Comparison of ENCODE assay signal across 8 mouse cellular contexts in genomic region chr6:122765298-122765956, GRCm38 (mm10). TPM values are rescaled to one million over a fixed set of nuclear protein-coding genes. Genes with fewer than 3 reads are reported as not detected.
DNase-seq lines count a peak whose midpoint lies in the region; ATAC-seq and TF ChIP-seq lines count a peak whose summit lies in the region.

No protein-coding gene starts in this region.

- H3K4me3 ChIP-seq in gastrocnemius, adult 2 months, result peak overlapping the region; percentile 71
- peak overlapping the region; percentile 78 for H3K4me3 ChIP-seq in E14TG2a.4 (replicated peaks; ENCODE audit: low read length)
- H3K4me3 ChIP-seq in forebrain, embryonic 13.5 days, result peak overlapping the region; percentile 52
- peak overlapping the region; percentile 67 for H3K4me3 ChIP-seq in liver, embryonic 13.5 days (replicated peaks)

- H3K4me1 ChIP-seq in E14TG2a.4 (replicated peaks; ENCODE audit: low read depth, low read length), result peaks cover 79% of the 10 kb centered on the region
- H3K4me1 ChIP-seq in forebrain, embryonic 13.5 days, result peaks cover 25% of the 10 kb centered on the region
- H3K4me1 ChIP-seq in liver, embryonic 13.5 days (replicated peaks), result peaks cover 61% of the 10 kb centered on the region

- H3K9me3 ChIP-seq in E14TG2a.4 (ENCODE audit: low read length), result no peaks in the 10 kb centered on the region
- no peaks in the 10 kb centered on the region for H3K9me3 ChIP-seq in forebrain, embryonic 13.5 days (replicated peaks)
- no peaks in the 10 kb centered on the region for H3K9me3 ChIP-seq in liver, embryonic 13.5 days (replicated peaks)

- intact Hi-C loops in gastrocnemius, adult 2 months (cut with DNase I), result no loop called here

- H3K36me3 ChIP-seq in E14TG2a.4 (ENCODE audit: insufficient read depth, low read length), result no peaks in the 10 kb centered on the region
- no peaks in the 10 kb centered on the region for H3K36me3 ChIP-seq in forebrain, embryonic 13.5 days (ENCODE audit: poor library complexity, severe bottlenecking)
- no peaks in the 10 kb centered on the region for H3K36me3 ChIP-seq in liver, embryonic 13.5 days

- H3K27me3 ChIP-seq in E14TG2a.4 (ENCODE audit: insufficient read depth, low read length), result no peaks in the 10 kb centered on the region
- peaks cover 10% of the 10 kb centered on the region; the same call in 1 of the 2 replicates for H3K27me3 ChIP-seq in forebrain, embryonic 13.5 days
- no peaks in the 10 kb centered on the region for H3K27me3 ChIP-seq in liver, embryonic 13.5 days

- no peak overlapping the region for H3K27ac ChIP-seq in gastrocnemius, adult 2 months
- H3K27ac ChIP-seq in forebrain, embryonic 13.5 days, result peak overlapping the region; percentile 78
- peak overlapping the region; percentile 89 for H3K27ac ChIP-seq in liver, embryonic 13.5 days

- H3K4me2 ChIP-seq in forebrain, embryonic 13.5 days, result peak overlapping the region; percentile 76
- peak overlapping the region; percentile 96 for H3K4me2 ChIP-seq in liver, embryonic 13.5 days

- 4% methylated on average over 9 of the region's 9 CpGs for WGBS in forebrain, embryonic 13.5 days
- 20% methylated on average over 9 of the region's 9 CpGs for WGBS in liver, embryonic 13.5 days (ENCODE audit: insufficient replicate concordance)

- H3K9ac ChIP-seq in forebrain, embryonic 13.5 days, result peak overlapping the region; percentile 70
- H3K9ac ChIP-seq in liver, embryonic 13.5 days, result peak overlapping the region; percentile 75

- no peak for TF ChIP-seq CTCF in gastrocnemius, adult 2 months (IDR thresholded peaks at IDR 0.05)
- no peak for TF ChIP-seq CTCF in E14TG2a.4 (conservative IDR thresholded peaks at IDR 0.05; ENCODE audit: low read length)

- ATAC-seq in forebrain, embryonic 13.5 days, result no peak
- no peak for ATAC-seq in liver, embryonic 13.5 days (ENCODE audit: low read depth)
- no peak for ATAC-seq in megakaryocyte progenitor cell, adult 5-6 weeks (replicated peaks; ENCODE audit: poor library complexity)

- no peak for DNase-seq in gastrocnemius, adult 2 months
- DNase-seq in gastrocnemius, adult 18-20 months (ENCODE audit: low spot score), result no peak
- no peak for DNase-seq in liver, embryonic 13.5 days
- no peak for DNase-seq in retina, embryonic 14.5 days (ENCODE audit: low spot score)
- DNase-seq in cerebellum, postnatal 25 days, result no peak

RNA-seq across cellular contexts. Expression of gene Slc2a3, which starts 36.0 kb away (rescaled TPM):
- 1 to 10 TPM; 1.7 to 7.6 TPM for total RNA-seq in gastrocnemius, adult 2 months (2021)
- total RNA-seq in gastrocnemius, adult 18-20 months (2021), result 1 to 10 TPM; 5.0 to 7.1 TPM
- polyA plus RNA-seq in forebrain, embryonic 13.5 days (2015; fragmentation: Nextera tagmentation; extraction: Ambion mirVana), result 9.3 and 12.5 TPM in 2 replicates
- 18.6 and 21.4 TPM in 2 replicates for polyA plus RNA-seq in liver, embryonic 13.5 days (2015; fragmentation: Nextera tagmentation; extraction: Ambion mirVana)
- 7.0 and 10.0 TPM in 2 replicates for total RNA-seq in megakaryocyte progenitor cell, adult 5-6 weeks (2015)
- total RNA-seq in megakaryocyte progenitor cell, adult 5-6 weeks (2017), result 12.4 and 13.9 TPM in 2 replicates

RNA-seq across cellular contexts. Expression of gene Foxj2, which starts 54.3 kb away (rescaled TPM):
- 10 to 100 TPM; 26.4 to 29.1 TPM for total RNA-seq in gastrocnemius, adult 2 months (2021)
- 10 to 100 TPM; 26.2 to 29.3 TPM for total RNA-seq in gastrocnemius, adult 18-20 months (2021)
- polyA plus RNA-seq in forebrain, embryonic 13.5 days (2015; fragmentation: Nextera tagmentation; extraction: Ambion mirVana), result 4.4 and 4.5 TPM in 2 replicates
- polyA plus RNA-seq in liver, embryonic 13.5 days (2015; fragmentation: Nextera tagmentation; extraction: Ambion mirVana), result 1.0 and 1.2 TPM in 2 replicates
- 9.9 and 10.3 TPM in 2 replicates for total RNA-seq in megakaryocyte progenitor cell, adult 5-6 weeks (2015)
- 3.0 and 3.5 TPM in 2 replicates for total RNA-seq in megakaryocyte progenitor cell, adult 5-6 weeks (2017)

RNA-seq across cellular contexts. Expression of gene Nanog, which starts 58.1 kb away (rescaled TPM):
- total RNA-seq in gastrocnemius, adult 2 months (2021), result not detected
- total RNA-seq in gastrocnemius, adult 18-20 months (2021), result not detected
- 0.18 and 0.23 TPM in 2 replicates for polyA plus RNA-seq in forebrain, embryonic 13.5 days (2015; fragmentation: Nextera tagmentation; extraction: Ambion mirVana)
- polyA plus RNA-seq in liver, embryonic 13.5 days (2015; fragmentation: Nextera tagmentation; extraction: Ambion mirVana), result not detected in 2 replicates
- total RNA-seq in megakaryocyte progenitor cell, adult 5-6 weeks (2015), result not detected in 2 replicates
- total RNA-seq in megakaryocyte progenitor cell, adult 5-6 weeks (2017), result not detected in 2 replicates
